Mouse (Mus musculus) neural tube, embryonic 11.5 days (tissue): ENCODE results near the gene Zdhhc9. TPM values are rescaled to one million over a fixed set of nuclear protein-coding genes. Genes with fewer than 3 reads are reported as not detected.
A peak's percentile ranks its signal among the peaks of the same experiment; 100 is the strongest.

Experiments
- ATAC-seq: fragments of 200-750 bp; cut with Nextera tagmentation; 2 replicates; pipeline ENCODE4 v1.8.0; 2017; ENCODE audit warnings: moderate number of reproducible peaks, mild to moderate bottlenecking, moderate TSS enrichment, moderate library complexity; ENCODE audit not compliant: insufficient read depth, low FRiP score, low TSS enrichment
- DNase-seq: peaks from one replicate; pipeline ENCODE4 v3.0.0-alpha.2; 2015; ENCODE audit warnings: low spot score
- H3K27ac ChIP-seq: fragments of 300-500 bp; sonication (generic); 2 replicates; pipeline ENCODE4 v1.5.1; 2014; ENCODE audit warnings: low read depth, mild to moderate bottlenecking, low read length
- H3K27me3 ChIP-seq: fragments of 300-500 bp; sonication (generic); 2 replicates; pipeline ENCODE4 v1.6.1; 2014; ENCODE audit warnings: mild to moderate bottlenecking, low read length, mixed read lengths; ENCODE audit not compliant: control insufficient read depth, insufficient read depth
- H3K36me3 ChIP-seq: fragments of 300-500 bp; sonication (generic); 2 replicates; pipeline ENCODE4 v1.6.1; 2014; ENCODE audit warnings: mild to moderate bottlenecking, low read length, moderate library complexity, mixed read lengths; ENCODE audit not compliant: control insufficient read depth, insufficient read depth
- H3K4me1 ChIP-seq: fragments of 300-500 bp; sonication (generic); 2 replicates; pipeline ENCODE4 v1.6.1; 2014; ENCODE audit warnings: low read length, mixed read lengths; ENCODE audit not compliant: control insufficient read depth, insufficient read depth
- H3K4me2 ChIP-seq: fragments of 300-500 bp; sonication (generic); 2 replicates; pipeline ENCODE4 v1.6.1; 2014; ENCODE audit warnings: low read depth, mild to moderate bottlenecking, moderate library complexity
- H3K4me3 ChIP-seq: fragments of 300-500 bp; sonication (generic); 2 replicates; pipeline ENCODE4 v1.5.1; 2014; ENCODE audit warnings: low read depth, low read length
- H3K9ac ChIP-seq: fragments of 300-500 bp; sonication (generic); 2 replicates; pipeline ENCODE4 v1.6.1; 2014; ENCODE audit warnings: mild to moderate bottlenecking, low read length
- H3K9me3 ChIP-seq: fragments of 300-500 bp; sonication (generic); 2 replicates; pipeline ENCODE4 v1.6.1; 2016; ENCODE audit warnings: low read length; ENCODE audit not compliant: control insufficient read depth
- WGBS: fragments of 180-500 bp; shearing (Covaris S2); extraction: QIAGEN DNeasy Blood & Tissue Kit; methylation state at CpG from one replicate; pipeline ENCODE4 v1.1.7; 2014; 5-methylcytosine and 5-hydroxymethylcytosine counted together
- polyA plus RNA-seq: library from polyadenylated mRNA; unstranded; fragments of >200 nt; fragmentation: Nextera tagmentation; extraction: Ambion mirVana; gene quantifications from 2 replicates; pipeline ENCODE4 v1.2.1, GENCODE M21; 2014

Gene Zdhhc9
- polyA plus RNA-seq, 1 experiment from 2014 or later = 2.8 TPM

GRCm38 (mm10) chrX:48140286-48140877 is 68.3 kb downstream of the Zdhhc9 start:
- DNase-seq (no peak), ATAC-seq (no peak)
- WGBS = 66% methylated on average over 3 of the region's 3 CpGs
- no peaks in the 10 kb centered on the region for H3K27me3 ChIP-seq
- H3K9me3 ChIP-seq = no peaks in the 10 kb centered on the region
- no peak overlapping the region for H3K4me2 ChIP-seq
- no peaks in the 10 kb centered on the region for H3K4me1 ChIP-seq
- no peak overlapping the region for H3K4me3 ChIP-seq
- H3K9ac ChIP-seq = no peak overlapping the region
- no peak overlapping the region for H3K27ac ChIP-seq
- no peaks in the 10 kb centered on the region for H3K36me3 ChIP-seq

GRCm38 (mm10) chrX:48139368-48140285 is 69.1 kb downstream of the Zdhhc9 start:
- ATAC-seq = no peak
- 35% methylated on average over 14 of the region's 14 CpGs for WGBS
- Histone ChIP-seq H3K9me3 (no peaks in the 10 kb centered on the region), H3K9ac (no peak overlapping the region), H3K4me1 (no peaks in the 10 kb centered on the region), H3K27me3 (no peaks in the 10 kb centered on the region), H3K4me2 (0 out of 2 replicates have a peak overlapping the region, but pooled peaks have one; percentile 2), H3K27ac (no peak overlapping the region), H3K4me3 (no peak overlapping the region), H3K36me3 (no peaks in the 10 kb centered on the region)
- no peak for DNase-seq

- H3K4me1 ChIP-seq = no peaks in the 10 kb centered on the region
- H3K27me3 ChIP-seq = no peaks in the 10 kb centered on the region
- no peaks in the 10 kb centered on the region for H3K36me3 ChIP-seq
- DNase-seq (no peak), ATAC-seq (no peak)
- no peak overlapping the region for H3K9ac ChIP-seq
- H3K4me2 ChIP-seq = no peak overlapping the region
- H3K27ac ChIP-seq = no peak overlapping the region
- H3K9me3 ChIP-seq = no peaks in the 10 kb centered on the region
- H3K4me3 ChIP-seq = no peak overlapping the region
- WGBS = 50% methylated on average over 7 of the region's 7 CpGs
Measured at GRCm38 (mm10) chrX:48138539-48139275, 70.0 kb downstream of the Zdhhc9 start.

DNA sequence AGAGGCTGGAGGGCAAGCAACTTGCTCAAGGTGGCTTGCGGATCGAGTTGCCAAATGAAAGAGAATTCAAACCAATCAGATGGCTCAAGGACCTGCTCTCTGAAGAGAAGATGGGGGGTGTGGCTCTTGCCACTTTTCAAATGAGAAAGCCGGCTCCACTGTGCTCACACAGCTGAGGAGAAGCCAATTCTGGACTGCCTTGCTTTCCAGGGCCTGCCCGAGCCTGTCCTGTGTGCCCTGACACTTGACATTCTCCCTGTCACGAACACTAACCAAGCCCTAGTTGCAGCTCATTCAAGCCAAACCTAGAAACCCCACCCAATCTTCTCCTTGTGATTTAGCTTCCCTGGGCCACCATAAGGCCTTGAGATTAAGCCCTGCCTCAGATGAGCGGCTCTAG is 70.7 kb downstream of the Zdhhc9 start:
- DNase-seq = no peak
- Histone ChIP-seq H3K36me3 (no peaks in the 10 kb centered on the region), H3K9me3 (no peaks in the 10 kb centered on the region), H3K4me3 (no peak overlapping the region), H3K27ac (no peak overlapping the region), H3K4me1 (no peaks in the 10 kb centered on the region), H3K27me3 (no peaks in the 10 kb centered on the region), H3K4me2 (no peak overlapping the region), H3K9ac (no peak overlapping the region)
- no peak for ATAC-seq
- 70% methylated on average over 6 of the region's 6 CpGs for WGBS

DNA sequence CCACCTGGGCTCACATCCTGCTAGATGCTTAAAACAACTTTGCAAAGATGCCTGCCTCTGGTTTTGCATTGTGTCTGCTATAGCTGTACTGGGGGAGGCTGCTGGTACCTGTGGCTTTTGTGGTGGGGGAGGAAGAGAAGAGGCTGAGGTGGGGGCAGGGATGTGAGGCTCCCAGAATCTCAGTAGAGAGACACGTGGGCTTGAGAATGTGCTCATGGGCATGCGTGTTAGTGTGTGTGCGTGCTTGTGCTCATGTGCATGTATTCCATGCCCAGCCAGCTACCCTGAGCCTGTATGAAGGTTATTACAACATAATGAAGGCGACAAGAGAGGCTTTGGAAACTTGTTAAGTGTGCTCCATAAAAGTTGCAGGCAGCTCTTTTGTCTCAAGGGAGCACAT is 71.7 kb downstream of the Zdhhc9 start:
- H3K4me3 ChIP-seq = no peak overlapping the region
- no peak overlapping the region for H3K4me2 ChIP-seq
- no peaks in the 10 kb centered on the region for H3K9me3 ChIP-seq
- no peaks in the 10 kb centered on the region for H3K4me1 ChIP-seq
- no peaks in the 10 kb centered on the region for H3K27me3 ChIP-seq
- no peak overlapping the region for H3K27ac ChIP-seq
- no peaks in the 10 kb centered on the region for H3K36me3 ChIP-seq
- H3K9ac ChIP-seq = no peak overlapping the region
- 81% methylated on average over 4 of the region's 4 CpGs for WGBS
- ATAC-seq = no peak
- no peak for DNase-seq

DNA sequence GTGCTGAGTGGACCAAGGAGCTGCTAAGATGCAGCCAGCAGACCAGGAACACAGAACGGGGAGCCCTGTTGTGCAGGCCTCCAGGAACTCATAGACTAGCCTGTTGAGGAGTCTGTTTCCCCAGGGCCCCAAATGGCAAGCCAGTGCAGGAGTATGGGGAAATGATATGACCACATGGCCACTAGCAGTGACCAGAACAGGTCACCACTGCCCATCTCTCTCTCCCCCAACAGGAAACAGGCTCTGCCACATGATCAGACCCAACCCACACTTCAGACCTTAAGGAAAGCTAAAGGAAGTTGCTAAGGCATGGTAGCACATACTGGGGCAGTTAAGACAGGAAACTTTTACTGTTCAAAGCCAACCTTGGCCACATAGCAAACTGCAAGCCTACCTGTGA is 79.5 kb downstream of the Zdhhc9 start:
- Histone ChIP-seq H3K4me2 (no peak overlapping the region), H3K4me3 (no peak overlapping the region), H3K36me3 (no peaks in the 10 kb centered on the region), H3K4me1 (no peaks in the 10 kb centered on the region), H3K9ac (no peak overlapping the region), H3K27ac (no peak overlapping the region), H3K9me3 (no peaks in the 10 kb centered on the region), H3K27me3 (no peaks in the 10 kb centered on the region)
- no peak for ATAC-seq
- 80% methylated on average over 1 of the region's 1 CpGs for WGBS
- DNase-seq = no peak

DNA sequence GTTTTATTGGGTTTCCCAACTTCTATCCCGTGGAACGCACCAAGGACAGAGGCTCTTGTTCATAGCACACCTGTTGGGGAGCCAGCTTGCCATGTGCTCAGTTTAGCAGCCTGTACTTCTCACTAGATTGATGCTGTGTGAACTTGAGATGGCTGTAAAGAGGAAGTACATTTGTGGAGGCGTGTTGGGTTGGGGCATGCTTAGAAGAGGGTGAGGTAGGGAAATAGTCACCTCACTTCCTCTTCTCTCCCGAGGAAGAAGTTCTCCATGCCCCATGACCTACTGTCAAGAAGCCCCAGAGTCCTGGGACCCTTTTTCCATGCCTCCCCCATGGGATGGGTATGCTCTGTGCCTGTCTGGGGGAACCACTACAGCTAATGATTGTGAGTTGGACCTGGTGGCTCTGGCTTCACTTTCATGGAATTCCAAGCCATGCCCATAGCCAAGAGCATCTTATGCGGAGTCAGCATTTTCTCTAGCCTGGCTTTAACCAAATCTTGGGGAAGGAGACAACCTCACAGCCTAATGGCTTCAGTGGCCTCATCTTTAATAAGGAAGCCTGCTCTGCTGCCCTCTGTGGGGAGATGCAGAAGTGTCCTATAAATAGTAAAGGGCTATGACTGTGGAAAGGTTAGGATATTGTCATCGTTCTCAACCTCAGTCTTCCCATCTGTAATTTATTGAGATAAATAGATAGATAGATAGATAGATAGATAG is 81.0 kb downstream of the Zdhhc9 start:
- WGBS = 86% methylated on average over 6 of the region's 6 CpGs

GRCm38 (mm10) chrX:48126903-48127476 is 81.7 kb downstream of the Zdhhc9 start:
- ATAC-seq = no peak
- H3K27ac ChIP-seq = no peak overlapping the region

More for the DNA sequence above, 81.0 kb downstream of the Zdhhc9 start:
- no peaks in the 10 kb centered on the region for H3K27me3 ChIP-seq
- DNase-seq = no peak
- no peak overlapping the region for H3K9ac ChIP-seq
- no peak overlapping the region for H3K4me2 ChIP-seq
- H3K4me3 ChIP-seq = no peak overlapping the region
- H3K4me1 ChIP-seq = no peaks in the 10 kb centered on the region
- H3K9me3 ChIP-seq = no peaks in the 10 kb centered on the region
- no peak overlapping the region for H3K27ac ChIP-seq
- no peak for ATAC-seq
- H3K36me3 ChIP-seq = no peaks in the 10 kb centered on the region

More at GRCm38 (mm10) chrX:48126903-48127476, 81.7 kb downstream of the Zdhhc9 start:
- H3K36me3 ChIP-seq = no peaks in the 10 kb centered on the region
- H3K4me1 ChIP-seq = no peaks in the 10 kb centered on the region
- H3K4me2 ChIP-seq = no peak overlapping the region
- 81% methylated on average over 6 of the region's 6 CpGs for WGBS
- H3K9ac ChIP-seq = no peak overlapping the region
- no peaks in the 10 kb centered on the region for H3K27me3 ChIP-seq
- H3K4me3 ChIP-seq = no peak overlapping the region
- no peaks in the 10 kb centered on the region for H3K9me3 ChIP-seq
- no peak for DNase-seq
